Mouse (Mus musculus) MEL (cell line): ENCODE measurements around the gene Crybb3. TPM values are rescaled to one million over a fixed set of nuclear protein-coding genes. Genes with fewer than 3 reads are reported as not detected.

ENCODE experiments used
- DNase-seq: peaks from one replicate; pipeline ENCODE4 v3.0.0; 2011; ENCODE audit warnings: low read depth, low spot score
- H3K27ac ChIP-seq: 2 replicates; pipeline ENCODE4 v1.5.1; 2012; ENCODE audit warnings: low read depth, mild to moderate bottlenecking, control low read depth, low read length, moderate library complexity; ENCODE audit not compliant: control insufficient read depth
- H3K27me3 ChIP-seq, 2 experiments: fragments of 150-350 bp in 1 of 2; sonication (generic) in 1 of 2; 2 replicates each; pipeline ENCODE4 v1.6.1; 2012; ENCODE audit warnings: low read length in 2 of 2, mild to moderate bottlenecking in 2 of 2, improper control_type of control experiment in 1 of 2, moderate library complexity in 1 of 2; ENCODE audit not compliant: insufficient read depth in 2 of 2, control insufficient read depth in 1 of 2
- H3K36me3 ChIP-seq, 2 experiments: 2 replicates each; pipeline ENCODE4 v1.6.1; 2012 to 2014; ENCODE audit warnings: low read length in 2 of 2, improper control_type of control experiment in 1 of 2, inconsistent platforms in 1 of 2, mild to moderate bottlenecking in 1 of 2; ENCODE audit not compliant: insufficient read depth in 2 of 2, control insufficient read depth in 1 of 2
- H3K4me1 ChIP-seq, 2 experiments: fragments of 150-350 bp in 1 of 2; sonication (generic) in 1 of 2; 2 replicates each; pipeline ENCODE4 v1.6.1; 2012; ENCODE audit warnings: low read length in 2 of 2, improper control_type of control experiment in 1 of 2, mild to moderate bottlenecking in 1 of 2; ENCODE audit not compliant: insufficient read depth in 2 of 2, control insufficient read depth in 1 of 2
- H3K4me3 ChIP-seq, 2 experiments: fragments of 150-350 bp in 1 of 2; sonication (generic) in 1 of 2; 2 replicates each; pipeline ENCODE4 v1.5.1; 2012; ENCODE audit warnings: low read depth in 2 of 2, low read length in 2 of 2, mild to moderate bottlenecking in 2 of 2, moderate library complexity in 2 of 2, control low read depth in 1 of 2, improper control_type of control experiment in 1 of 2; ENCODE audit not compliant: control insufficient read depth in 1 of 2, insufficient read depth in 1 of 2
- H3K79me2 ChIP-seq: 2 replicates; pipeline ENCODE4 v1.6.1; 2012; ENCODE audit warnings: mild to moderate bottlenecking, low read length, moderate library complexity; ENCODE audit not compliant: control insufficient read depth, poor library complexity, insufficient read depth
- H3K9ac ChIP-seq: 2 replicates; pipeline ENCODE4 v1.6.1; 2012; ENCODE audit warnings: low read depth, mild to moderate bottlenecking, control low read depth, low read length, moderate library complexity; ENCODE audit not compliant: control insufficient read depth, poor library complexity, severe bottlenecking
- H3K9me3 ChIP-seq: fragments of 150-350 bp; sonication (generic); replicated peaks from 2 replicates; pipeline ENCODE4 v1.6.1; 2012; ENCODE audit warnings: mild to moderate bottlenecking, low read length, improper control_type of control experiment, moderate library complexity; ENCODE audit not compliant: insufficient read depth
- CHD2 ChIP-seq: IDR thresholded peaks from 2 replicates; pipeline ENCODE4 v1.6.1; 2011; ENCODE audit warnings: low read length, improper control_type of control experiment
- CTCF ChIP-seq, 3 experiments: IDR thresholded peaks in 2 of 3; conservative IDR thresholded peaks in 1 of 3; 2 replicates each; pipeline ENCODE4 v1.5.1; 2011 to 2012; ENCODE audit warnings: low read length in 3 of 3, low read depth in 2 of 3, mild to moderate bottlenecking in 2 of 3, improper control_type of control experiment in 1 of 3, inconsistent platforms in 1 of 3, mixed read lengths in 1 of 3, moderate library complexity in 1 of 3; ENCODE audit not compliant: control insufficient read depth in 1 of 3, insufficient read depth in 1 of 3, poor library complexity in 1 of 3, severe bottlenecking in 1 of 3
- EP300 ChIP-seq, 2 experiments: IDR thresholded peaks; 2 replicates each; pipeline ENCODE4 v1.6.1; 2011; ENCODE audit warnings: improper control_type of control experiment in 2 of 2, low read length in 2 of 2, low read depth in 1 of 2, mild to moderate bottlenecking in 1 of 2
- ETS1 ChIP-seq: IDR thresholded peaks from 2 replicates; pipeline ENCODE4 v1.6.1; 2012; ENCODE audit warnings: low read depth, mild to moderate bottlenecking, inconsistent platforms, low read length, improper control_type of control experiment, moderate library complexity
- GATA1 ChIP-seq: IDR thresholded peaks from 2 replicates; pipeline ENCODE4 v1.6.1; 2011; ENCODE audit warnings: low read depth, low read length, improper control_type of control experiment
- JUND ChIP-seq: IDR thresholded peaks from 2 replicates; pipeline ENCODE4 v1.6.1; 2011; ENCODE audit warnings: low read depth, mild to moderate bottlenecking, improper control_type of control experiment, low read length
- MAZ ChIP-seq: IDR thresholded peaks from 2 replicates; pipeline ENCODE4 v1.6.1; 2012; ENCODE audit warnings: low read depth, mild to moderate bottlenecking, inconsistent platforms, low read length, improper control_type of control experiment
- MEF2A ChIP-seq: IDR thresholded peaks from 2 replicates; pipeline ENCODE4 v1.6.1; 2014; ENCODE audit warnings: low read depth, mild to moderate bottlenecking, inconsistent platforms, low read length, improper control_type of control experiment; ENCODE audit not compliant: poor library complexity, insufficient replicate concordance, severe bottlenecking; ENCODE audit errors: extremely low read depth
- MXI1 ChIP-seq: IDR thresholded peaks from 2 replicates; pipeline ENCODE4 v1.6.1; 2011; ENCODE audit warnings: mild to moderate bottlenecking, low read depth, low read length, improper control_type of control experiment
- MYB ChIP-seq: IDR thresholded peaks from 2 replicates; pipeline ENCODE4 v1.6.1; 2011; ENCODE audit warnings: mild to moderate bottlenecking, low read depth, low read length, improper control_type of control experiment
- RAD21 ChIP-seq: IDR thresholded peaks from 2 replicates; pipeline ENCODE4 v1.6.1; 2011; ENCODE audit warnings: mild to moderate bottlenecking, low read depth, low read length, improper control_type of control experiment
- RCOR1 ChIP-seq: IDR thresholded peaks from 2 replicates; pipeline ENCODE4 v1.6.1; 2012; ENCODE audit warnings: low read depth, mild to moderate bottlenecking, inconsistent platforms, low read length, improper control_type of control experiment
- TBP ChIP-seq: IDR thresholded peaks from 2 replicates; pipeline ENCODE4 v1.8.0; 2011; ENCODE audit warnings: low read depth, low read length, improper control_type of control experiment
- UBTF ChIP-seq: IDR thresholded peaks from 2 replicates; pipeline ENCODE4 v1.6.1; 2012; ENCODE audit warnings: low read depth, mild to moderate bottlenecking, inconsistent platforms, low read length, improper control_type of control experiment, moderate library complexity, borderline replicate concordance; ENCODE audit not compliant: insufficient read depth
- ZKSCAN1 ChIP-seq: IDR thresholded peaks from 2 replicates; pipeline ENCODE4 v1.6.1; 2012; ENCODE audit warnings: low read depth, mild to moderate bottlenecking, inconsistent platforms, low read length, improper control_type of control experiment, moderate library complexity
- ZNF384 ChIP-seq: IDR thresholded peaks from 2 replicates; pipeline ENCODE4 v1.6.1; 2012; ENCODE audit warnings: low read depth, mild to moderate bottlenecking, inconsistent platforms, low read length, improper control_type of control experiment
- polyA plus RNA-seq, 2 experiments: library from polyadenylated mRNA; stranded (reverse) in 1 of 2; unstranded in 1 of 2; fragments of >175 nt in 1 of 2; fragments of >200 nt in 1 of 2; gene quantifications; 2 replicates each; pipeline versions ENCODE4 v1.2.1 to v1.2.4; 2012; ENCODE audit warnings: low replicate concordance in 2 of 2, low read depth in 1 of 2; ENCODE audit not compliant: insufficient read length in 2 of 2, insufficient read depth in 1 of 2, missing spikeins in 1 of 2
- total RNA-seq: library from RNA; depleted of rRNA; stranded (reverse); fragments of 300-350 nt; gene quantifications from 2 replicates; pipeline ENCODE4 v1.2.3, GENCODE M21; 2012

The Crybb3 gene
- total and polyA plus RNA-seq, 3 experiments, result not detected

- TF ChIP-seq GATA1, result no peak
- TF ChIP-seq MXI1, result no peak
- TF ChIP-seq UBTF, result no peak
- no peak for TF ChIP-seq ZNF384
- no peak for TF ChIP-seq CTCF (IDR thresholded peaks at IDR 0.05 in 2 of 3, conservative IDR thresholded peaks at IDR 0.05 in 1 of 3; ENCODE audit: control insufficient read depth in 1 of 3, insufficient read depth in 1 of 3, low read depth in 2 of 3, low read length in 3 of 3, poor library complexity in 1 of 3, severe bottlenecking in 1 of 3)
- no peak for TF ChIP-seq TBP
- TF ChIP-seq ZKSCAN1, result no peak
- TF ChIP-seq RCOR1, result no peak
- no peak for TF ChIP-seq RAD21
- no peak for TF ChIP-seq ETS1
- no peak for TF ChIP-seq CHD2
- Histone ChIP-seq H3K27ac (no peak overlapping the region), H3K4me1 (no peaks in the 10 kb centered on the region), H3K9ac (no peak overlapping the region), H3K36me3 (no peaks in the 10 kb centered on the region), H3K4me3 (no peak overlapping the region), H3K79me2 (no peaks in the 10 kb centered on the region), H3K27me3 (no peaks in the 10 kb centered on the region), H3K9me3 (no peaks in the 10 kb centered on the region; the same call in 1 of the 2 replicates)
- no peak for DNase-seq
These were observed 42.8 kb downstream of the Crybb3 start for GRCm38 (mm10) chr5:113038601-113039000.

- H3K9ac ChIP-seq, result no peak overlapping the region
- no peak for DNase-seq
These were observed 46.0 kb downstream of the Crybb3 start for GRCm38 (mm10) chr5:113035094-113036047.

More at GRCm38 (mm10) chr5:113035094-113036047, 46.0 kb downstream of the Crybb3 start:
- Histone ChIP-seq H3K27me3 (no peaks in the 10 kb centered on the region), H3K4me1 (no peaks in the 10 kb centered on the region), H3K36me3 (no peaks in the 10 kb centered on the region), H3K79me2 (no peaks in the 10 kb centered on the region), H3K9me3 (no peaks in the 10 kb centered on the region), H3K4me3 (no peak overlapping the region), H3K27ac (no peak overlapping the region)
- TF ChIP-seq EP300 (IDR thresholded peaks at IDR 0.05; ENCODE audit: low read depth in 1 of 2, low read length in 2 of 2), result no peak
- TF ChIP-seq ZNF384, result no peak
- no peak for TF ChIP-seq MAZ
- TF ChIP-seq MYB, result no peak
- TF ChIP-seq JUND, result no peak
- no peak for TF ChIP-seq CTCF (IDR thresholded peaks at IDR 0.05 in 2 of 3, conservative IDR thresholded peaks at IDR 0.05 in 1 of 3; ENCODE audit: control insufficient read depth in 1 of 3, insufficient read depth in 1 of 3, low read depth in 2 of 3, low read length in 3 of 3, poor library complexity in 1 of 3, severe bottlenecking in 1 of 3)
- no peak for TF ChIP-seq MEF2A
